7 mouse cellular contexts compared by ENCODE assay signal in genomic region chr2:151605437-151605987, GRCm38 (mm10). TPM values are rescaled to one million over a fixed set of nuclear protein-coding genes. Genes with fewer than 3 reads are reported as not detected.
DNase-seq lines count a peak whose midpoint lies in the region; ATAC-seq and TF ChIP-seq lines count a peak whose summit lies in the region.

No protein-coding gene starts in this region.

- 35% methylated on average over 11 of the region's 11 CpGs for WGBS in hindbrain, embryonic 14.5 days
- 20% methylated on average over 11 of the region's 11 CpGs for WGBS in limb, embryonic 15.5 days
- WGBS in kidney, adult 2 months: 47% methylated on average over 11 of the region's 11 CpGs

- H3K27me3 ChIP-seq in hindbrain, embryonic 14.5 days (ENCODE audit: control insufficient read depth, insufficient read depth, low read length): no peaks in the 10 kb centered on the region
- no peaks in the 10 kb centered on the region; the same call in 1 of the 2 replicates for H3K27me3 ChIP-seq in limb, embryonic 15.5 days
- no peaks in the 10 kb centered on the region for H3K27me3 ChIP-seq in kidney, adult 2 months (replicated peaks; ENCODE audit: control insufficient read depth, insufficient read depth, low read length)

- no peak for TF ChIP-seq POLR2A in kidney, adult 2 months (IDR thresholded peaks at IDR 0.05; ENCODE audit: low read depth, low read length)

- peak; percentile 65 for ATAC-seq in hindbrain, embryonic 14.5 days (ENCODE audit: low FRiP score)
- peak; percentile 75 for ATAC-seq in limb, embryonic 15.5 days (ENCODE audit: insufficient number of reproducible peaks, low FRiP score, low TSS enrichment, low read depth)

- DNase-seq in CD4-positive, CD25-positive, alpha-beta regulatory T cell, adult 2 months (ENCODE audit: low read depth, low spot score): peak; percentile 32
- peak; percentile 11 for DNase-seq in T-cell, adult 2 months (ENCODE audit: low spot score)
- peak; percentile 69 for DNase-seq in fibroblast of lung, adult 2 months (ENCODE audit: low read depth)
- DNase-seq in hindbrain, embryonic 14.5 days (ENCODE audit: low spot score): peak; percentile 55
- DNase-seq in right cerebral cortex, adult 2 months (ENCODE audit: low spot score in 2 of 2): peak; percentile 70 to 81
- no peak for DNase-seq in kidney, adult 2 months

- no peak for TF ChIP-seq CTCF in kidney, adult 2 months (conservative IDR thresholded peaks at IDR 0.05; ENCODE audit: insufficient read depth, insufficient read length, low read depth, low read length)

- H3K9me3 ChIP-seq in hindbrain, embryonic 14.5 days (ENCODE audit: control insufficient read depth, low read length): no peaks in the 10 kb centered on the region
- H3K9me3 ChIP-seq in limb, embryonic 15.5 days: no peaks in the 10 kb centered on the region

- peak overlapping the region; percentile 52; the same call in 1 of the 2 replicates for H3K27ac ChIP-seq in hindbrain, embryonic 14.5 days
- H3K27ac ChIP-seq in limb, embryonic 15.5 days: peak overlapping the region; percentile 60
- no peak overlapping the region for H3K27ac ChIP-seq in kidney, adult 2 months (ENCODE audit: insufficient read depth, low read depth, low read length)

- H3K36me3 ChIP-seq in hindbrain, embryonic 14.5 days (replicated peaks; ENCODE audit: control insufficient read depth, insufficient read depth): no peaks in the 10 kb centered on the region; the same call in 1 of the 2 replicates
- H3K36me3 ChIP-seq in limb, embryonic 15.5 days: no peaks in the 10 kb centered on the region
- H3K36me3 ChIP-seq in kidney, adult 2 months (ENCODE audit: control insufficient read depth, insufficient read depth, low read length): no peaks in the 10 kb centered on the region

- no peak overlapping the region for H3K4me2 ChIP-seq in hindbrain, embryonic 14.5 days (replicated peaks)
- H3K4me2 ChIP-seq in limb, embryonic 15.5 days: peak overlapping the region; percentile 1; the same call in 1 of the 2 replicates

- H3K4me1 ChIP-seq in hindbrain, embryonic 14.5 days (replicated peaks; ENCODE audit: control insufficient read depth, insufficient read depth, low read length): peaks cover 40% of the 10 kb centered on the region
- peaks cover 18% of the 10 kb centered on the region; the same call in 1 of the 2 replicates for H3K4me1 ChIP-seq in limb, embryonic 15.5 days
- H3K4me1 ChIP-seq in kidney, adult 2 months (ENCODE audit: control insufficient read depth, insufficient read depth, low read length): no peaks in the 10 kb centered on the region

- no peak overlapping the region for H3K4me3 ChIP-seq in hindbrain, embryonic 14.5 days (replicated peaks; ENCODE audit: low read length)
- 0 out of 2 replicates have a peak overlapping the region, but pooled peaks have one; percentile 4 for H3K4me3 ChIP-seq in limb, embryonic 15.5 days
- H3K4me3 ChIP-seq in kidney, adult 2 months (ENCODE audit: insufficient read depth, low read depth, low read length): no peak overlapping the region

- H3K9ac ChIP-seq in hindbrain, embryonic 14.5 days: no peak overlapping the region
- H3K9ac ChIP-seq in limb, embryonic 15.5 days: no peak overlapping the region

RNA-seq across cellular contexts. Expression of gene Snph, which starts 26.9 kb away (rescaled TPM):
- 24.6 and 25.4 TPM in 2 replicates for polyA plus RNA-seq in hindbrain, embryonic 14.5 days (2014; fragmentation: Nextera tagmentation; extraction: Ambion mirVana)
- 0.68 and 1.0 TPM in 2 replicates for polyA plus RNA-seq in limb, embryonic 15.5 days (2015; fragmentation: Nextera tagmentation; extraction: Ambion mirVana)
- 0.31 TPM in 2 replicates for polyA plus RNA-seq in kidney, adult 2 months (2012; rRNA removed)

RNA-seq across cellular contexts. Expression of gene Sdcbp2, which starts 33.1 kb away (rescaled TPM):
- 0.55 and 0.83 TPM in 2 replicates for polyA plus RNA-seq in hindbrain, embryonic 14.5 days (2014; fragmentation: Nextera tagmentation; extraction: Ambion mirVana)
- 1.7 and 2.4 TPM in 2 replicates for polyA plus RNA-seq in limb, embryonic 15.5 days (2015; fragmentation: Nextera tagmentation; extraction: Ambion mirVana)
- polyA plus RNA-seq in kidney, adult 2 months (2012; rRNA removed): 1.2 and 1.3 TPM in 2 replicates

Comparison
In these comparisons a context has a peak if more than half of its experiments do, and no peak if none do; other contexts are left out.
1. RNA of gene Snph, which starts 26.9 kb away (polyA plus RNA-seq): 24.6 to 25.4 TPM in hindbrain, embryonic 14.5 days; 0.68 to 1.0 TPM in limb, embryonic 15.5 days and 0.31 TPM in kidney, adult 2 months; every median in the first group is over 10 times any median in the second.